Mouse (Mus musculus) neural tube, embryonic 15.5 days (tissue): ENCODE data around the gene Dnah14. TPM values are rescaled to one million over a fixed set of nuclear protein-coding genes. Genes with fewer than 3 reads are reported as not detected.

ENCODE experiments used
- ATAC-seq: fragments of 200-750 bp; cut with Nextera tagmentation; 2 replicates; pipeline ENCODE4 v1.8.0; 2017; ENCODE audit warnings: mild to moderate bottlenecking, moderate TSS enrichment, moderate library complexity; ENCODE audit not compliant: low FRiP score
- H3K27ac ChIP-seq: fragments of 300-500 bp; sonication (generic); replicated peaks from 2 replicates; pipeline ENCODE4 v1.5.1; 2015; ENCODE audit warnings: mild to moderate bottlenecking, inconsistent platforms
- H3K27me3 ChIP-seq: fragments of 300-500 bp; sonication (generic); replicated peaks from 2 replicates; pipeline ENCODE4 v1.6.1; 2015; ENCODE audit warnings: inconsistent platforms
- H3K36me3 ChIP-seq: fragments of 300-500 bp; sonication (generic); 2 replicates; pipeline ENCODE4 v1.6.1; 2015; ENCODE audit warnings: inconsistent platforms
- H3K4me1 ChIP-seq: fragments of 300-500 bp; sonication (generic); 2 replicates; pipeline ENCODE4 v1.6.1; 2015; ENCODE audit warnings: inconsistent platforms
- H3K4me2 ChIP-seq: fragments of 300-500 bp; sonication (generic); 2 replicates; pipeline ENCODE4 v1.6.1; 2015; ENCODE audit warnings: inconsistent platforms, mild to moderate bottlenecking, moderate library complexity
- H3K4me3 ChIP-seq: fragments of 300-500 bp; sonication (generic); replicated peaks from 2 replicates; pipeline ENCODE4 v1.5.1; 2015; ENCODE audit warnings: mild to moderate bottlenecking, inconsistent platforms
- H3K9ac ChIP-seq: fragments of 300-500 bp; sonication (generic); replicated peaks from 2 replicates; pipeline ENCODE4 v1.6.1; 2015; ENCODE audit warnings: mild to moderate bottlenecking, inconsistent platforms
- H3K9me3 ChIP-seq: fragments of 300-500 bp; sonication (generic); replicated peaks from 2 replicates; pipeline ENCODE4 v1.6.1; 2016; ENCODE audit warnings: inconsistent platforms
- WGBS: fragments of 180-500 bp; shearing (Covaris S2); methylation state at CpG from one replicate; pipeline ENCODE4 v1.1.7; 2015; ENCODE audit warnings: mixed read lengths; 5-methylcytosine and 5-hydroxymethylcytosine counted together
- polyA plus RNA-seq: library from polyadenylated mRNA; unstranded; fragments of >200 nt; fragmentation: Nextera tagmentation; extraction: Ambion mirVana; gene quantifications from 2 replicates; pipeline ENCODE4 v1.2.1, GENCODE M21; 2015

The Dnah14 gene
- polyA plus RNA-seq, 1 experiment from 2014 or later = 0.29 TPM

GRCm38 (mm10) chr1:181800667-181801066 is 224.3 kb downstream of the Dnah14 start:
- Histone ChIP-seq H3K4me1 (no peaks in the 10 kb centered on the region), H3K4me2 (no peak overlapping the region), H3K36me3 (no peaks in the 10 kb centered on the region), H3K9ac (no peak overlapping the region), H3K27me3 (no peaks in the 10 kb centered on the region), H3K9me3 (no peaks in the 10 kb centered on the region), H3K4me3 (no peak overlapping the region), H3K27ac (no peak overlapping the region)
- no peak for ATAC-seq
- 87% methylated on average over 4 of the region's 4 CpGs for WGBS

GRCm38 (mm10) chr1:181811481-181812223 is 235.3 kb downstream of the Dnah14 start:
- peaks cover 25% of the 10 kb centered on the region for H3K36me3 ChIP-seq
- H3K9ac ChIP-seq = no peak overlapping the region
- no peak for ATAC-seq
- no peak overlapping the region for H3K27ac ChIP-seq
- no peaks in the 10 kb centered on the region for H3K4me1 ChIP-seq
- H3K4me2 ChIP-seq = no peak overlapping the region
- H3K9me3 ChIP-seq = no peaks in the 10 kb centered on the region
- WGBS = 87% methylated on average over 18 of the region's 18 CpGs
- H3K27me3 ChIP-seq = no peaks in the 10 kb centered on the region
- H3K4me3 ChIP-seq = no peak overlapping the region

- peaks cover 66% of the 10 kb centered on the region for H3K36me3 ChIP-seq
- no peak overlapping the region for H3K4me2 ChIP-seq
- H3K9ac ChIP-seq = no peak overlapping the region
- no peak for ATAC-seq
- H3K4me1 ChIP-seq = no peaks in the 10 kb centered on the region
- no peaks in the 10 kb centered on the region for H3K27me3 ChIP-seq
- H3K27ac ChIP-seq = no peak overlapping the region
- 97% methylated on average over 7 of the region's 7 CpGs for WGBS
- no peaks in the 10 kb centered on the region for H3K9me3 ChIP-seq
- no peak overlapping the region for H3K4me3 ChIP-seq
Observed at GRCm38 (mm10) chr1:181826716-181827115, 250.4 kb downstream of the Dnah14 start.

- Histone ChIP-seq H3K4me3 (no peak overlapping the region), H3K27me3 (no peaks in the 10 kb centered on the region), H3K4me1 (no peaks in the 10 kb centered on the region), H3K27ac (no peak overlapping the region), H3K9me3 (no peaks in the 10 kb centered on the region), H3K36me3 (peaks cover 80% of the 10 kb centered on the region), H3K4me2 (no peak overlapping the region), H3K9ac (no peak overlapping the region)
- 94% methylated on average over 5 of the region's 5 CpGs for WGBS
- no peak for ATAC-seq
Observed at GRCm38 (mm10) chr1:181828365-181828764, 252.0 kb downstream of the Dnah14 start.

GRCm38 (mm10) chr1:181832720-181833119 is 256.4 kb downstream of the Dnah14 start:
- Histone ChIP-seq H3K9ac (no peak overlapping the region), H3K4me3 (no peak overlapping the region), H3K36me3 (peaks cover 67% of the 10 kb centered on the region), H3K27me3 (no peaks in the 10 kb centered on the region), H3K27ac (no peak overlapping the region), H3K4me2 (no peak overlapping the region), H3K9me3 (no peaks in the 10 kb centered on the region), H3K4me1 (no peaks in the 10 kb centered on the region)
- no peak for ATAC-seq
- 90% methylated on average over 5 of the region's 5 CpGs for WGBS

- WGBS = 79% methylated on average over 6 of the region's 6 CpGs
- no peak overlapping the region for H3K4me2 ChIP-seq
- H3K36me3 ChIP-seq = peaks cover 63% of the 10 kb centered on the region
- H3K27me3 ChIP-seq = no peaks in the 10 kb centered on the region
- H3K9ac ChIP-seq = no peak overlapping the region
- no peak overlapping the region for H3K27ac ChIP-seq
- no peaks in the 10 kb centered on the region for H3K4me1 ChIP-seq
- ATAC-seq = no peak
- no peaks in the 10 kb centered on the region for H3K9me3 ChIP-seq
- no peak overlapping the region for H3K4me3 ChIP-seq
Observed at GRCm38 (mm10) chr1:181833143-181833542, 256.8 kb downstream of the Dnah14 start.

GRCm38 (mm10) chr1:181838111-181838510 is 261.8 kb downstream of the Dnah14 start:
- Histone ChIP-seq H3K27ac (no peak overlapping the region), H3K27me3 (no peaks in the 10 kb centered on the region), H3K36me3 (peaks cover 21% of the 10 kb centered on the region), H3K9me3 (no peaks in the 10 kb centered on the region), H3K9ac (no peak overlapping the region), H3K4me3 (no peak overlapping the region), H3K4me2 (no peak overlapping the region), H3K4me1 (peaks cover 27% of the 10 kb centered on the region)
- no peak for ATAC-seq
- 88% methylated on average over 5 of the region's 5 CpGs for WGBS

- H3K27me3 ChIP-seq = no peaks in the 10 kb centered on the region
- H3K9ac ChIP-seq = no peak overlapping the region
- WGBS = 22% methylated on average over 6 of the region's 6 CpGs
- peak overlapping the region; percentile 83 for H3K4me2 ChIP-seq
- peaks cover 19% of the 10 kb centered on the region for H3K36me3 ChIP-seq
- peaks cover 31% of the 10 kb centered on the region for H3K4me1 ChIP-seq
- H3K9me3 ChIP-seq = no peaks in the 10 kb centered on the region
- 0 out of 2 replicates have a peak overlapping the region, but pooled peaks have one; percentile 1 for H3K4me3 ChIP-seq
- ATAC-seq = no peak
- no peak overlapping the region for H3K27ac ChIP-seq
Observed at GRCm38 (mm10) chr1:181839746-181840366, 263.5 kb downstream of the Dnah14 start.

GRCm38 (mm10) chr1:181841396-181841795 is 265.0 kb downstream of the Dnah14 start:
- H3K4me1 ChIP-seq = peaks cover 31% of the 10 kb centered on the region
- no peak for ATAC-seq
- H3K27ac ChIP-seq = peak overlapping the region; percentile 96
- H3K4me3 ChIP-seq = peak overlapping the region; percentile 95
- H3K4me2 ChIP-seq = peak overlapping the region; percentile 83
- no peaks in the 10 kb centered on the region for H3K27me3 ChIP-seq
- WGBS = under 1% methylated on average over 16 of the region's 16 CpGs
- peak overlapping the region; percentile 90 for H3K9ac ChIP-seq
- H3K9me3 ChIP-seq = no peaks in the 10 kb centered on the region
- H3K36me3 ChIP-seq = peaks cover 4% of the 10 kb centered on the region

GRCm38 (mm10) chr1:181841864-181842672 is 265.7 kb downstream of the Dnah14 start:
- Histone ChIP-seq H3K4me2 (peak overlapping the region; percentile 83), H3K27me3 (no peaks in the 10 kb centered on the region), H3K36me3 (no peaks in the 10 kb centered on the region), H3K27ac (peak overlapping the region; percentile 96), H3K9me3 (no peaks in the 10 kb centered on the region), H3K9ac (peak overlapping the region; percentile 90), H3K4me3 (peak overlapping the region; percentile 95), H3K4me1 (peaks cover 31% of the 10 kb centered on the region)
- ATAC-seq = peak; percentile 99
- under 1% methylated on average over 112 of the region's 113 CpGs for WGBS

GRCm38 (mm10) chr1:181842781-181843180 is 266.4 kb downstream of the Dnah14 start, which contains the start of gene Lbr:
TSS of gene Lbr (minus strand) at chr1:181843046.
- H3K4me3 ChIP-seq = peak within 1 kb of the TSS; percentile 95
- ATAC-seq = peak; percentile 6
- H3K9ac ChIP-seq = peak within 1 kb of the TSS; percentile 90
- H3K9me3 ChIP-seq = no peaks in the 10 kb centered on the region
- peaks cover 31% of the 10 kb centered on the region for H3K4me1 ChIP-seq
- H3K27me3 ChIP-seq = no peaks in the 10 kb centered on the region
- peak within 1 kb of the TSS; percentile 83 for H3K4me2 ChIP-seq
- WGBS = under 1% methylated on average over 14 of the region's 14 CpGs
- H3K36me3 ChIP-seq = no peaks in the 10 kb centered on the region
- H3K27ac ChIP-seq = peak within 1 kb of the TSS; percentile 96
